Mouse (Mus musculus): Measurements from ENCODE around the gene Pycr2. TPM values are rescaled to one million over a fixed set of nuclear protein-coding genes. Genes with fewer than 3 reads are reported as not detected.

Pycr2 gene
- total and polyA plus RNA-seq, 2 experiments from 2014 or later: 34.1 to 36.4 TPM

DNA sequence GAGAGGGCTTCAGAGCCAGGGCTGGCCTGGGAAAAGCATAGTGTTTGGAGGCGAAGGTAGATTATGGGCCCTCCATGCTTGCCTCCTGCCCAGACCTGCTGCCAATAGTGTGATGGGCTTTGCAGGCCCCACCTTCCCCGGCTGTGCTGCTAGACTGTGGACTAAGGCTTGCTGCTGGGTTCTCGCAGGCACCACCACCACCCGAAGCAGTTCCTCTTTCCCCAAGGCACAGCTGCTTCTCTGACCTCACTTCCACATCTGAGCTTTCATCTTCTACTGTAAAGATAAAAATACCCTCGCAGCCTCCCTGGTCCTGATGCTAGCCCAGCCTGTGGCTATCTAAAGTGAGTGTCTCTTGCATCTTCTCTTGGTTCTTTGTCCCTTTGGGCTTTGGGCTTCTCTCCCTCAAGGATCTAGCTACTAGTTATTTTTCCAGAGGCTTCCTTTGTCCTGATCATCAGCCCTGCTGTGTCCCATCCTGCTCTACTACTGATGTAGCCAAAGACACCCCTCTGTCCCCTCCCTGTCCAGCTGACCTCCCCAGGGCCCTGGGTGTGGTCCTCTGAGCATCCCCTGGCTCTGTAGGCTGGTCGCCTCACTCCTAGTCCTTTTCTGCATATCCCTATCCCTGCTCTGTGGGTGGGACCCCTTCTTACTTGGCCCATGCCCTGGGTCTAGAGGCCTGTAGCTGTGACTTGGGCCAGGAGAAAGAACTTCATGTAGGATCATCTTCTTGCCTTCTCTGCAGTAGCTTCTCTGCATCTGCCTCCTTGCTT lies 18.4 kb downstream of the Pycr2 start:
- 53% methylated on average over 6 of the region's 6 CpGs for WGBS

GRCm38 (mm10) chr1:180924737-180925136 lies 20.6 kb downstream of the Pycr2 start:
- TF ChIP-seq CTCF (IDR thresholded peaks at IDR 0.05; ENCODE audit: low read depth) (no peak), EP300 (IDR thresholded peaks at IDR 0.05; ENCODE audit: low read depth) (no peak)
- H3K9ac ChIP-seq (replicated peaks; ENCODE audit: low read depth, low read length): no peak overlapping the region
- no peak overlapping the region for H3K27ac ChIP-seq (ENCODE audit: low read depth)
- 52% methylated on average over 2 of the region's 2 CpGs for WGBS
- DNase-seq (ENCODE audit: low spot score): no peak
- no peaks in the 10 kb centered on the region for H3K4me1 ChIP-seq (ENCODE audit: control insufficient read depth, insufficient read depth)
- no peaks in the 10 kb centered on the region for H3K36me3 ChIP-seq (replicated peaks; ENCODE audit: control insufficient read depth, insufficient read depth, low read length)
- no peak overlapping the region for H3K4me3 ChIP-seq (ENCODE audit: low read depth, low read length)
- no peaks in the 10 kb centered on the region for H3K27me3 ChIP-seq (ENCODE audit: control insufficient read depth, insufficient read depth, low read length)
- no peak for ATAC-seq (ENCODE audit: insufficient read depth, low read depth)
- H3K9me3 ChIP-seq (replicated peaks; ENCODE audit: control insufficient read depth, low read length): no peaks in the 10 kb centered on the region
- H3K4me2 ChIP-seq (ENCODE audit: low read depth, low read length): no peak overlapping the region

More for the DNA sequence above, 18.4 kb downstream of the Pycr2 start:
- Histone ChIP-seq H3K4me1 (ENCODE audit: control insufficient read depth, insufficient read depth) (no peaks in the 10 kb centered on the region), H3K27ac (ENCODE audit: low read depth) (no peak overlapping the region), H3K9me3 (replicated peaks; ENCODE audit: control insufficient read depth, low read length) (no peaks in the 10 kb centered on the region), H3K4me3 (ENCODE audit: low read depth, low read length) (no peak overlapping the region), H3K36me3 (replicated peaks; ENCODE audit: control insufficient read depth, insufficient read depth, low read length) (no peaks in the 10 kb centered on the region), H3K9ac (replicated peaks; ENCODE audit: low read depth, low read length) (no peak overlapping the region), H3K4me2 (ENCODE audit: low read depth, low read length) (no peak overlapping the region), H3K27me3 (ENCODE audit: control insufficient read depth, insufficient read depth, low read length) (no peaks in the 10 kb centered on the region)
- no peak for ATAC-seq (ENCODE audit: insufficient read depth, low read depth)
- no peak for DNase-seq (ENCODE audit: low spot score)
- TF ChIP-seq EP300 (IDR thresholded peaks at IDR 0.05; ENCODE audit: low read depth) (no peak), CTCF (IDR thresholded peaks at IDR 0.05; ENCODE audit: low read depth) (no peak)

GRCm38 (mm10) chr1:180926286-180926685 lies 22.2 kb downstream of the Pycr2 start:
- H3K27me3 ChIP-seq (ENCODE audit: control insufficient read depth, insufficient read depth, low read length): no peaks in the 10 kb centered on the region
- no peak overlapping the region for H3K9ac ChIP-seq (replicated peaks; ENCODE audit: low read depth, low read length)
- no peaks in the 10 kb centered on the region for H3K36me3 ChIP-seq (replicated peaks; ENCODE audit: control insufficient read depth, insufficient read depth, low read length)
- TF ChIP-seq CTCF (IDR thresholded peaks at IDR 0.05; ENCODE audit: low read depth) (no peak), EP300 (IDR thresholded peaks at IDR 0.05; ENCODE audit: low read depth) (no peak)
- no peak for ATAC-seq (ENCODE audit: insufficient read depth, low read depth)
- DNase-seq (ENCODE audit: low spot score): no peak
- no peaks in the 10 kb centered on the region for H3K4me1 ChIP-seq (ENCODE audit: control insufficient read depth, insufficient read depth)
- no peak overlapping the region for H3K27ac ChIP-seq (ENCODE audit: low read depth)
- H3K4me3 ChIP-seq (ENCODE audit: low read depth, low read length): no peak overlapping the region
- 63% methylated on average over 4 of the region's 4 CpGs for WGBS
- H3K4me2 ChIP-seq (ENCODE audit: low read depth, low read length): no peak overlapping the region
- no peaks in the 10 kb centered on the region for H3K9me3 ChIP-seq (replicated peaks; ENCODE audit: control insufficient read depth, low read length)

GRCm38 (mm10) chr1:180929599-180929998 lies 25.5 kb downstream of the Pycr2 start:
- H3K4me3 ChIP-seq (ENCODE audit: low read depth, low read length): no peak overlapping the region
- 27% methylated on average over 2 of the region's 2 CpGs for WGBS
- no peaks in the 10 kb centered on the region for H3K9me3 ChIP-seq (replicated peaks; ENCODE audit: control insufficient read depth, low read length)
- ATAC-seq (ENCODE audit: insufficient read depth, low read depth): no peak
- no peaks in the 10 kb centered on the region for H3K36me3 ChIP-seq (replicated peaks; ENCODE audit: control insufficient read depth, insufficient read depth, low read length)
- H3K4me1 ChIP-seq (ENCODE audit: control insufficient read depth, insufficient read depth): no peaks in the 10 kb centered on the region
- peaks cover 8% of the 10 kb centered on the region for H3K27me3 ChIP-seq (ENCODE audit: control insufficient read depth, insufficient read depth, low read length)
- TF ChIP-seq CTCF (IDR thresholded peaks at IDR 0.05; ENCODE audit: low read depth) (no peak), EP300 (IDR thresholded peaks at IDR 0.05; ENCODE audit: low read depth) (no peak)
- no peak overlapping the region for H3K27ac ChIP-seq (ENCODE audit: low read depth)
- no peak overlapping the region for H3K9ac ChIP-seq (replicated peaks; ENCODE audit: low read depth, low read length)
- DNase-seq (ENCODE audit: low spot score): no peak
- H3K4me2 ChIP-seq (ENCODE audit: low read depth, low read length): no peak overlapping the region

- 48% methylated on average over 3 of the region's 3 CpGs for WGBS
- H3K36me3 ChIP-seq (replicated peaks; ENCODE audit: control insufficient read depth, insufficient read depth, low read length): no peaks in the 10 kb centered on the region
- no peak overlapping the region for H3K9ac ChIP-seq (replicated peaks; ENCODE audit: low read depth, low read length)
- H3K27ac ChIP-seq (ENCODE audit: low read depth): no peak overlapping the region
- H3K4me2 ChIP-seq (ENCODE audit: low read depth, low read length): no peak overlapping the region
- H3K9me3 ChIP-seq (replicated peaks; ENCODE audit: control insufficient read depth, low read length): no peaks in the 10 kb centered on the region
- no peak for TF ChIP-seq CTCF (IDR thresholded peaks at IDR 0.05; ENCODE audit: low read depth)
- no peak for TF ChIP-seq EP300 (IDR thresholded peaks at IDR 0.05; ENCODE audit: low read depth)
- no peaks in the 10 kb centered on the region for H3K4me1 ChIP-seq (ENCODE audit: control insufficient read depth, insufficient read depth)
- DNase-seq (ENCODE audit: low spot score): no peak
- no peak overlapping the region for H3K4me3 ChIP-seq (ENCODE audit: low read depth, low read length)
- no peak for ATAC-seq (ENCODE audit: insufficient read depth, low read depth)
- H3K27me3 ChIP-seq (ENCODE audit: control insufficient read depth, insufficient read depth, low read length): peaks cover 23% of the 10 kb centered on the region
Measured at GRCm38 (mm10) chr1:180931106-180931505, 27.0 kb downstream of the Pycr2 start.

GRCm38 (mm10) chr1:180933659-180934058 lies 29.6 kb downstream of the Pycr2 start:
- H3K9me3 ChIP-seq (replicated peaks; ENCODE audit: control insufficient read depth, low read length): no peaks in the 10 kb centered on the region
- no peak for ATAC-seq (ENCODE audit: insufficient read depth, low read depth)
- no peak overlapping the region for H3K4me2 ChIP-seq (ENCODE audit: low read depth, low read length)
- H3K4me1 ChIP-seq (ENCODE audit: control insufficient read depth, insufficient read depth): peaks cover 3% of the 10 kb centered on the region; the same call in 1 of the 2 replicates
- no peak overlapping the region for H3K9ac ChIP-seq (replicated peaks; ENCODE audit: low read depth, low read length)
- 36% methylated on average over 6 of the region's 6 CpGs for WGBS
- H3K36me3 ChIP-seq (replicated peaks; ENCODE audit: control insufficient read depth, insufficient read depth, low read length): no peaks in the 10 kb centered on the region
- DNase-seq (ENCODE audit: low spot score): no peak
- no peak for TF ChIP-seq EP300 (IDR thresholded peaks at IDR 0.05; ENCODE audit: low read depth)
- TF ChIP-seq CTCF (IDR thresholded peaks at IDR 0.05; ENCODE audit: low read depth): no peak
- H3K4me3 ChIP-seq (ENCODE audit: low read depth, low read length): no peak overlapping the region
- H3K27ac ChIP-seq (ENCODE audit: low read depth): no peak overlapping the region
- H3K27me3 ChIP-seq (ENCODE audit: control insufficient read depth, insufficient read depth, low read length): peaks cover 28% of the 10 kb centered on the region

Data from heart, postnatal 0 days (tissue).